Mouse (Mus musculus) adipose tissue, adult 10 weeks (tissue): ENCODE measurements around the gene Ccdc175. TPM values are rescaled to one million over a fixed set of nuclear protein-coding genes. Genes with fewer than 3 reads are reported as not detected.

ENCODE experiments used
- polyA plus RNA-seq: library from polyadenylated mRNA; stranded (reverse); fragments of 350-450 nt; fragmentation: Illumina TruSeq; extraction: RNeasy Lipid Tissue Mini Kit (QIAGEN cat#74804); gene quantifications from one replicate; pipeline ENCODE4 v1.2.3, GENCODE M21; 2014; ENCODE audit warnings: low read depth, low replicate concordance

The Ccdc175 gene
- 1.5 TPM for polyA plus RNA-seq

DNA sequence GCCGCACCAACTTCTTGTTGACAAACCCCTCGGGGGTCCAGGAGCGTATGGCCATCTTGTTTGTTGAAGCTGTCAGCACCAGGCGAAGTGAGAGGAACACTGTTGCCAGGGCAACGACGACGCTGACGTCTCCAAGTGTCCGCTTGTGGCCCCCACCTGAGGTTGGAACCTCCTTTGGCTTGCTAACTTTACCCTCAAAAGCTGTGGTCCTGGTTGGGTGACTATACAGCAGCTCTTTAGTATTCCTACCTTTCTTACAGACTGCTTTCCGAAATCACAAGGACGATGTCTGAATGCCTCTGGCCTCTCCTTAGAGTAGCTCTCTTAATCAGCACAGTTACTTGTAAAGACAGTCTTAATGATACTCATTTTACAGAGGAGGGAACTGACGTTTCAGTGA is at the start of gene Ccdc175:
TSS of gene Ccdc175 (minus strand) at position 101 of the 400 bp plus-strand sequence.

DNA sequence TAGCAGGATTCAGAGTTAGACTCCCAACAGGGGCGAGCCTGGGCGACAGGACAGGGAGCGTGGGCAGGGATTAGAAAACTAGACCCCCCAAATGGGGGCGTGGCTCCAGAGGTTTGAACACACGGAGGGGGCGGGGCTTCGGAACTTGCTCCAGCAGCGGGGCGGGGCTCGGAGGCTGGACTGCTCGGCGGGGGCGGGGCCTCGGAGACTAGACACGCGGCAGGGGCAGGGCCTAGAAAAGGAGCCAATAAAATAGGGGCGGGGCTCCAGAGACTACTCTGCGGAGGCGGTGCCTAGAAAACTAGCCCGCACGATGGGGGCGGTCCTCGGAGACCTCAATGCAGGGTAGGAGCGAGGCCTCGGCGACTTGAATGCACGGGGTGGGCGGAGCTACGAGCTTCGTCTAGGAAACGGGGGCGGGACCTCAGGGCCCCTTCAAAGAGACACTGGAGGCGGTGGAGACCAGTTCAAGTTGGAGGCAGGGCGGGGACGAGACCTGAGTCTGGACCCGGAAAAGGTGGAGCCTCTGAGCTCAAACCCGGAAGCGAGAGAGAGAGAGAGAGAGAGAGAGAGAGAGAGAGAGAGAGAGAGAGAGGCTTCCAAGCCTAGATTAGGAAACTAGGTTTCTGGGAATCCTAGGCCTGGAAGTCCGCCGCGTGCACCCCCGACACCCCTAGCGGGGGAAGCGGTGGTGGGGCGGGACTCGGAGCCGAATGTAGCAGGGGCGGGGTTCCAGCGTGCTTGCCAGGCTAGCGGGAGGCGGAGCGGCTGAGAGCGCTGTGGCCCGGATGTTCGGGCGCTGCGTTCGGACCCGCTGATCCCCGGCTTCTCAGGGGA is 99.3 kb downstream of the Ccdc175 start, which contains the start of the genes L3hypdh and Jkamp:
TSS of gene L3hypdh (minus strand) at position 111 of the 837 bp plus-strand sequence.
TSS of gene Jkamp (plus strand) at position 261 of the 837 bp plus-strand sequence.

DNA sequence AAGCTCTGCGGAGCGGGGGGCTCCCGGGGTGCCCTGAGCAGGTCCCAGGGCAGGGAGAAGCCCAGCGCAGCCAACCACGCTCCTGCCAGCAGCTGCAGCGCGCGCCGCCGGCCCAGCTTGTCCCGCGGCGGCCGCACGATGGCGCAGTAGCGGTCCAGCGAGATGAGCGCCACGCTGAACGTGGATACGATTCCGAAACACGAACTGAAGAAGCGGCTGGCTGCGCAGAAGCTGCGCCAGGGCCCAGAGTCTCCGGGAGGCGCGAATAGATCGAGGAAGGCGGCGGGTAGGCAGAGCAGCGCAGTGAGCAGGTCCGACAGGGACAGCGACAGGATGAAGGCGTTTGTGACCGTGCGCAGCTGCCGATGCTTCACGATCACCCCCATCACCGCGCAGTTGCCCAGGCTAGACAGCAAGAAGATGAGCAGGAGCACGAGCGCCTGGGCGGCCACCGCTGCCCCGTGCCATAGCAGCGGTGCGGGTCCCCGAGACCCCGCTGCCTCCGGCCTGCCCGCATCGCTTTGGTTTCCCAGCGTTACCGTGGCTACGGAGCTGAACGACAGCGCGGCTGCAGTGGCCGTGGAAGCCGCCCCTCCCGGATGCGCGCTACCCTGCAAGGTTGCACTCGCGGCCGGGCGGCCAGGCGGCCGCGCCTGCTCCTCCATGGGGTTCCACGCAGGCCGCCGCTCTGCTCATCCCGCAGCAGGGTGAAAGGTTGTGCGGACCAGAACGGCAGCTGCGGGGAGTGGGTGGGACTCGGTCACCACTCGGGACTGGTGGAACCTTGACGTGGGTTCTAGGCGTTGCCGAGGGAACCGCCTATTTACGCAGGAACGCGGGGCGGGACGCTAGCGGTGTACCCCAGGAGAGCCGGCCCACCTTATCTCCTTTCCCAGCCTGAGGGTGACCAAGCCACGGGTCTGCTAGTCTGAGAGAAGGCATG is 114.2 kb downstream of the Ccdc175 start, which contains the start of gene Gpr135:
TSS of gene Gpr135 (minus strand) at position 799 of the 943 bp plus-strand sequence.

Other genes starting within 250 kb of the Ccdc175 start
- 1.9 TPM for gene Gpr135, start 113.9 kb downstream of the Ccdc175 start, polyA plus RNA-seq
- 13.1 TPM for gene L3hypdh, start 99.6 kb downstream of the Ccdc175 start, polyA plus RNA-seq
- gene Jkamp, start 99.4 kb downstream of the Ccdc175 start, polyA plus RNA-seq, result 41.4 TPM
- 3.3 TPM for gene Rtn1, start 224.0 kb upstream of the Ccdc175 start, polyA plus RNA-seq